Mouse (Mus musculus) stomach, embryonic 16.5 days (tissue): ENCODE results near the gene Spred3. TPM values are rescaled to one million over a fixed set of nuclear protein-coding genes. Genes with fewer than 3 reads are reported as not detected.

ENCODE experiments used
- ATAC-seq: fragments of 200-750 bp; cut with Nextera tagmentation; 2 replicates; pipeline ENCODE4 v1.8.0; 2017; ENCODE audit warnings: moderate number of reproducible peaks, moderate TSS enrichment; ENCODE audit not compliant: insufficient read depth, low FRiP score
- H3K27ac ChIP-seq: fragments of 300-500 bp; sonication (generic); 2 replicates; pipeline ENCODE4 v1.5.1; 2014; ENCODE audit warnings: low read length
- H3K27me3 ChIP-seq: fragments of 300-500 bp; sonication (generic); 2 replicates; pipeline ENCODE4 v1.6.1; 2014; ENCODE audit warnings: low read length, control low read depth, mixed read lengths; ENCODE audit not compliant: control insufficient read depth, insufficient read depth
- H3K36me3 ChIP-seq: fragments of 300-500 bp; sonication (generic); 2 replicates; pipeline ENCODE4 v1.6.1; 2014; ENCODE audit warnings: low read length; ENCODE audit not compliant: control insufficient read depth, insufficient read depth
- H3K4me1 ChIP-seq: fragments of 300-500 bp; sonication (generic); 2 replicates; pipeline ENCODE4 v1.6.1; 2014; ENCODE audit warnings: low read length, control low read depth, mixed read lengths; ENCODE audit not compliant: control insufficient read depth, insufficient read depth
- H3K4me2 ChIP-seq: fragments of 300-500 bp; sonication (generic); 2 replicates; pipeline ENCODE4 v1.6.1; 2014; ENCODE audit warnings: low read depth, low read length, mixed read lengths
- H3K4me3 ChIP-seq: fragments of 300-500 bp; sonication (generic); replicated peaks from 2 replicates; pipeline ENCODE4 v1.5.1; 2014; ENCODE audit warnings: mild to moderate bottlenecking, low read length
- H3K9ac ChIP-seq: fragments of 300-500 bp; sonication (generic); 2 replicates; pipeline ENCODE4 v1.6.1; 2014; ENCODE audit warnings: low read length
- H3K9me3 ChIP-seq: fragments of 300-500 bp; sonication (generic); replicated peaks from 2 replicates; pipeline ENCODE4 v1.6.1; 2016; ENCODE audit warnings: low read length, control low read depth; ENCODE audit not compliant: control insufficient read depth
- WGBS: fragments of 180-500 bp; shearing (Covaris S2); extraction: QIAGEN DNeasy Blood & Tissue Kit; methylation state at CpG from one replicate; pipeline ENCODE4 v1.1.7; 2014; 5-methylcytosine and 5-hydroxymethylcytosine counted together
- polyA plus RNA-seq: library from polyadenylated mRNA; unstranded; fragments of >200 nt; fragmentation: Nextera tagmentation; extraction: Ambion mirVana; gene quantifications from 2 replicates; pipeline ENCODE4 v1.2.1, GENCODE M21; 2015

The Spred3 gene
- polyA plus RNA-seq, 1 experiment from 2014 or later: 2.2 TPM

DNA sequence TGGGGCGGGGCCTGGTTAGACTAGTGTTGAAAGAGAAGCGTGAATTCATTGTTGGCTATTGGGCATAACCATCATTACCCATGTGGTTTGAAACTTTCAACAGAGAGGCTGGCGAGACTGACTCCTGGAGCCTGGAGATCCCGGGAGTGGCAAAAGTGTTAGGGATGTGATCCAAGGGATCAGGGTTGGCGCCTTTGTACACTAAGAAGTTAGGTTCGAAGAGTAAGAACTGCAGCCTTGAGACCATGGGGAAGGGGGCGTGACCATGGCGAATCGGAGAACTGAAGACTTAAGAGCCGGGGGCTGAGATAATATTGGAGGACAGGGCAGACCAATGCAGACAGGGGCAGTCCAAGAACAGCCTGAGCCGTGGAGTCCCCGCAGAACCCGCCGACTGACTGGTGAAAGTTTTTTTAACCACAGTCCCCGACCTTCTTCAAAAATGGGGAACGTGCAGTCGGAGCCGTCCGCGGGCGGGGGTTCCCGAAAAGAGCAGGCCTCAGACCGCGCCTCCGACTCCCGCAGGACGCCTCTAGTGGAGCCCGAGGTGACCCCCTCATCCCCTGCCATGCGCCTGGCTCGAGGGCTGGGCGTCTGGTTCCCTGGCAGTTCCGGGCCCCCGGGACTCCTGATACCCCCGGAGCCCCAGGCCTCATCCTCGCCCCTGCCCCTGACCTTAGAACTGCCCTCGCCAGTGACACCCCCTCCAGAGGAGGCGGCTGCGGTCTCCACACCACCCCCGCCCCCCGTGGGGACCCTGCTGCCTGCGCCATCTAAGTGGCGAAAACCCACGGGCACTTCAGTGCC, 747 bp upstream of the Spred3 start:
- H3K9ac ChIP-seq: peak overlapping the region; percentile 76
- H3K27ac ChIP-seq: peak overlapping the region; percentile 87; the same call in 1 of the 2 replicates
- H3K4me1 ChIP-seq: peaks cover 22% of the 10 kb centered on the region
- WGBS: 2% methylated on average over 43 of the region's 43 CpGs
- H3K4me3 ChIP-seq: peak overlapping the region; percentile 67
- H3K36me3 ChIP-seq: peaks cover 30% of the 10 kb centered on the region
- H3K4me2 ChIP-seq: peak overlapping the region; percentile 96
- peaks cover 27% of the 10 kb centered on the region for H3K27me3 ChIP-seq
- no peak for ATAC-seq
- H3K9me3 ChIP-seq: no peaks in the 10 kb centered on the region

DNA sequence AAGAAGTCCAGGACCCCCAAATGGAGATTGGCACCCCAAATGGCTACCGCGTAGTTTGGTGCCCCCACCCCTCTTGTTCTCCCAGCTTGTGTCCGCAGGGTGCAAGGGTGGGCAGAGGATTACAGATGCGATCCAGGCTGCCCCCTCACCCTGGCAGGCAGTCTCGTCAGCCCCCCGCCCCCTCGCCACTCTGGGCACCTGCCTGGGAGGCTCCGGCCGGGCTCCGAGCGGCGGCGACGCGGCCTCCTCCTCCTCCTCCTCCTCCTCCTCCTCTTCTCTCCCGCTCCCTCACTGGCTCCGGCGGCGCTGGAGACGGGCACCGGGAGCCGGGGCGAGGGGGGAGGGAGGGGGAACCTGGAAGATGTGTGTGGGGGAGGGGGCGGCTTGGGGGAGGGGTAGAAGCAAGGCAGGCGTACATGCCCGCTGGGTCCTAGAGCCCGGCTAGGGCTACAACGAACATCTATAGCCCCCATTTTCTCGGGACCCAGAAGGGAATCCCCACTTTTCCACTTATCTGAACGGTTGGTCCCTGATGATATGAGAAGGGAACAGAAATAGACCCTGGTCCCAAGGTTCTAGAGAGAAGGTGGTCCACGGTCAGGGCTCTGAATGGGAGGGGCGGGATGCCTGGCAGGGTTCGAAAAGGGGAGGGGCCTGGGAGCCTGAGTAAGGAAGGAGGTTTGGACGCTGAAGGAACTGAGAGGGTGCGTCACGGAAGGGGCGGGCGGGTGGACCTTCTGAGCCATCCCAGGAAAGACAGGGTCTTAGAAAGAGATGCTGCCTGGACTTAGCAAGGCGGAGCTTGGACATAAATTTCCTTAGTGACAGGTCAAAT, 763 bp downstream of the Spred3 start:
- Histone ChIP-seq H3K27me3 (peaks cover 27% of the 10 kb centered on the region), H3K9me3 (no peaks in the 10 kb centered on the region), H3K9ac (peak overlapping the region; percentile 76), H3K4me1 (peaks cover 22% of the 10 kb centered on the region), H3K4me3 (peak overlapping the region; percentile 67), H3K27ac (peak overlapping the region; percentile 87), H3K4me2 (peak overlapping the region; percentile 96), H3K36me3 (peaks cover 15% of the 10 kb centered on the region)
- under 1% methylated on average over 31 of the region's 39 CpGs for WGBS
- peak; percentile 86 for ATAC-seq

DNA sequence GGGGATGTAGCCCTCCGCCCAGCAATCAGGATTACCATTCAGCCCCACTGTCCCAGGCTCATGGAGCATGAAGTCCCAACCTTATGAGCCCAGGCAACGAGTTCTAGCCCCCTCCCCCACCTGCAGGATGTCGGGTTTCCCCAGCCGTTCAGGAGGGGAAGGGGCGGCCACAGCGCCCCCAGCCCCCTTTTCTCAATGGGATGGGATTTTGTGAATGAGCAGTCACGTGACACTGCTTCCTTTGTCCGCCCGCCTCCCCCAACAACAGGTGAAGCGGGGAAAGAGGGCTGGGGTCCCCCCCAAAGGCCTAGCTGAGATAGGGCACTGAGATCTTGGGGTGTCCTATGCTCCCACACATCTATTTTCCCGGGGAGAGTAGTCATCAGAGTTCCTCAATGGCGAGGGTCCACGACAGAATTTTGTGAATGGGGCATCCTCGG, 1.4 kb downstream of the Spred3 start:
- H3K9ac ChIP-seq: peak overlapping the region; percentile 76
- peak overlapping the region; percentile 96 for H3K4me2 ChIP-seq
- ATAC-seq: no peak
- H3K27me3 ChIP-seq: peaks cover 26% of the 10 kb centered on the region
- peak overlapping the region; percentile 67 for H3K4me3 ChIP-seq
- 0 out of 2 replicates have a peak overlapping the region, but pooled peaks have one; percentile 87 for H3K27ac ChIP-seq
- 0 out of 2 replicates have a peak, but pooled peaks cover 9% of the 10 kb centered on the region for H3K36me3 ChIP-seq
- H3K4me1 ChIP-seq: peaks cover 22% of the 10 kb centered on the region
- H3K9me3 ChIP-seq: no peaks in the 10 kb centered on the region
- 2% methylated on average over 14 of the region's 14 CpGs for WGBS

DNA sequence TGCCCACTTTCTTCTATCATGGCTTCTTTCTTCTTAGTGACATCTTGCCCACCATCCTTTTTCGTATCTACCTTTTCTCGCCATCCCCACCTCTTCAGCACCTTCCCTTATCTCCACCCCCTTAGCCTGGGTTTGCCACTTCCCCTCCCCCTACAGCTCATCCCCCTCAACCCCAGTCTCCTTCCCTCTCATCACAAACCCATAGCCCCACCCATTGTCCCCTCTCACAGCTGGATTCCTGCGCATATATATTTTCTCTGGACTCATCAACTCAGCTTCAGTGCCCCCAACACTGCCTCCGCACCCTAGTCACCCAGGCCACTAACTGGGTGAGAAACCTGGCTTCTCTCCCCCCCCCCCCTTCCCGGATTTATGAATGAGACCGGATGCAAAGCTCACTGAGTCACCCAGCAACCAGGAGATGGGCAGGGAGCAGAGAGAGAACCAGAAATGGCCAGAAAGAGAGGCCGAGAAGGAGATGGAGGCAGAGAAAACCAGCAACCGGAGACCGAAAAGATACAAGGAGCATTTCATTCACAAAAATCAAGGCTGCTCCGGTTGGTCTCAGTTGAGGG, 2.0 kb downstream of the Spred3 start:
- Histone ChIP-seq H3K27me3 (peaks cover 20% of the 10 kb centered on the region), H3K9me3 (no peaks in the 10 kb centered on the region), H3K36me3 (0 out of 2 replicates have a peak, but pooled peaks cover 5% of the 10 kb centered on the region), H3K4me1 (peaks cover 22% of the 10 kb centered on the region), H3K9ac (peak overlapping the region; percentile 76; the same call in 1 of the 2 replicates), H3K4me3 (peak overlapping the region; percentile 67), H3K4me2 (peak overlapping the region; percentile 96), H3K27ac (no peak overlapping the region)
- WGBS: 13% methylated on average over 10 of the region's 10 CpGs
- ATAC-seq: no peak

DNA sequence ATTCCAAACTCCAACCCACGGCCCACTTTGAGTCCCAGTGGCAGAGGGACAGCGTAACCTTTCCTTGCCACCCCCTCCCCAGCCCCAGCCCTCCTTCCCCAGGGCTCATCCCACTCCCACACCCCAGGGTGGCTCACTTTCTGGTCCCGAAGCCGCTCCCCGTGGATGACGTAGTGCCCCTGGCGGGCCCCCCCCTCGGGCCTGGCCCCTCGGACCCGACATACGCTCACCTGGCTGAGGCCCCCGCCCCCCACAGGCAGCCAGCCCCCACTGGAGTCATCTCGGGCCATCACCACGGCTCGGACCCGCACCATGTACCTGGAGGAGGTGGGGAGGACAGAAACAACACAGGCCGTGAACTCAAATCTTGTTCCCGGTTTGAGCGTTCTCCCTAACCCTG, 2.6 kb downstream of the Spred3 start:
- Histone ChIP-seq H3K4me1 (peaks cover 26% of the 10 kb centered on the region), H3K27ac (no peak overlapping the region), H3K4me2 (no peak overlapping the region), H3K27me3 (peaks cover 14% of the 10 kb centered on the region), H3K36me3 (no peaks in the 10 kb centered on the region), H3K4me3 (no peak overlapping the region), H3K9ac (no peak overlapping the region), H3K9me3 (no peaks in the 10 kb centered on the region)
- no peak for ATAC-seq
- 28% methylated on average over 19 of the region's 19 CpGs for WGBS

DNA sequence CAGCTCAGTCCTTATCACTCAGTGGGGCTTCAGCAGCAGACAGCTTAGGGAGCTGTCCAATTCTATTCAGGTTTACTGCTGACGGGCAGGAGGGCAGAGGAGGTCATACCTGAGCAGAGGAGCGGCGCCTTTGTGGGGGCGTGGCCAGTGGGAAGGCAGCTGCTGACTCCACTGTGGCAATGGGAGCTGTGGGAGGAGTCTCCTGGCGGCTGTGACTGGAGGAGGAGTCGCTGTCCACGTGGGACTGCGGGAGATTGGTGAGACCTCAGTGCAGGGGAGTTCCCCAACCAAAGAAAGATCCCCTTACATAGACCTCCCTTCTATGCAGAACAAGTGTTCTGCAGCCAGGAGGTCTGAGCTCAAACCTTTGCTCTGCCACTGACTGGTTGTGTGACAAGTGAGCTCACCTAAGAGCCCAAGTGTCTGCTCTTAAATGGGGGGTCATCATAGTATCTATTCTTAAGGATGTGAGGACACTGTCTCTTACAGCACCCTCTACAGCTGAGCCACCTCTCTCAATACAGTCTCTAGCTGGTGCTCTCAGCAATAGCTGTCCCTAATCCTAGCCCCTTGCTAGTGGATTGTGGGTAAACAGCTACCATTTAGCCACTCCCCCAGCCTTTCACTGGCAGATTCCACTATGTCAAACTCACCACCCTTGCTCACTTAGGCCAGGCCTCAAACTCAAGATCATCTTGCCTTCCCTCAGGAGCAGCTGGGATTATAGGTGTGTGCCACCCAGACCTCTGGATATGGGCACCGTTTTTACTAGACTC, 7.3 kb downstream of the Spred3 start:
- H3K27me3 ChIP-seq: no peaks in the 10 kb centered on the region
- no peaks in the 10 kb centered on the region for H3K36me3 ChIP-seq
- peaks cover 4% of the 10 kb centered on the region for H3K4me1 ChIP-seq
- peak; percentile 81; the same call in 1 of the 2 replicates for ATAC-seq
- no peak overlapping the region for H3K9ac ChIP-seq
- H3K4me2 ChIP-seq: no peak overlapping the region
- H3K4me3 ChIP-seq: no peak overlapping the region
- no peak overlapping the region for H3K27ac ChIP-seq
- WGBS: 15% methylated on average over 9 of the region's 9 CpGs
- H3K9me3 ChIP-seq: no peaks in the 10 kb centered on the region

DNA sequence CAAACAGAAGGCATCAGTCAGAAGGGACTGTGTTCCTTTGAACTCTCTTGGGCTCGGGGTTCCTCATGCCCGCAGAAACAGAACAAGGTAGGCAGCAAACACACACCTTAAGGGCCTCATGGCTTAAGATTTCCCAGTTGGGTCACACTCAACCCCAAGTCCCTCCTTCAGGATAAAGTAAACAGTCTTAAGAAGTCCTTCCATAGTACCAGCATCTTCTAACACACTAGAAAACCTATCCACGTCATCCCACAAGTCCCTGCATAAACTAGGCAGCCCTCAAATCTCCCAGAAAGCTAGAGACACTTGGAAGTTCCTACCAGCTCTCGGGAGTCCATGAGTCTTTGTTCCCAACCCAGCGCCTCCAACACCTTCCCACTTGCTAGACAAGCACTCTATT, 7.9 kb downstream of the Spred3 start:
- Histone ChIP-seq H3K9me3 (no peaks in the 10 kb centered on the region), H3K9ac (no peak overlapping the region), H3K4me3 (no peak overlapping the region), H3K27ac (no peak overlapping the region), H3K4me2 (no peak overlapping the region), H3K27me3 (no peaks in the 10 kb centered on the region), H3K4me1 (peaks cover 4% of the 10 kb centered on the region; the same call in 1 of the 2 replicates), H3K36me3 (no peaks in the 10 kb centered on the region)
- 57% methylated on average over 5 of the region's 5 CpGs for WGBS
- no peak for ATAC-seq

DNA sequence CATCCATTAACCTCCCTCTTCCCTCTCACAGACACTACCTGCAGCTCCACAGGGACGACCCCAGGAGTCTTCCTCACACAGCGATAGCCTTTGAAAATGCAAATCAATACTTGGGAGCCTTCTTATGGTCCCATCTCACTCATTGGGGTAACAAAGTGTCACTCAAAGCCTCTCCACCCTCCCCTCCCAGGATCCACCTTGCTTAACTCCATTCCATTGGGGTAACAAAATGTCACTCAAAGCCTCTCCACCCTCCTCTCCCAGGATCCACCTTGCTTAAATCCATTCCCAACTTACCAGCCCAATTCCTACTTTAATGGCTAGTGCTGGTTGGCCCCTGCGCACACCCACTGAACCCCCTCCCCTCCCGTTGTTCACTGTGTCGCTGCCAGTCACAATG, 11.9 kb downstream of the Spred3 start:
- Histone ChIP-seq H3K9ac (no peak overlapping the region), H3K4me2 (no peak overlapping the region), H3K9me3 (no peaks in the 10 kb centered on the region), H3K27me3 (no peaks in the 10 kb centered on the region), H3K36me3 (no peaks in the 10 kb centered on the region), H3K27ac (no peak overlapping the region), H3K4me3 (no peak overlapping the region), H3K4me1 (peaks cover 8% of the 10 kb centered on the region; the same call in 1 of the 2 replicates)
- 2% methylated on average over 5 of the region's 5 CpGs for WGBS
- no peak for ATAC-seq
